Mouse (Mus musculus) C2C12 (cell line): ENCODE data around the gene Dlx5.

Source experiments
- CTCF ChIP-seq: IDR thresholded peaks from one replicate; pipeline ENCODE4 v1.5.1; 2011; ENCODE audit not compliant: control insufficient read depth, insufficient read depth, insufficient read length
- MYOD1 ChIP-seq: IDR thresholded peaks from one replicate; pipeline ENCODE4 v1.6.1; 2011; ENCODE audit warnings: low read depth; ENCODE audit not compliant: control insufficient read depth, insufficient read length
- USF1 ChIP-seq: IDR thresholded peaks from one replicate; pipeline ENCODE4 v1.6.1; 2011; ENCODE audit warnings: low read depth, mild to moderate bottlenecking, control low read depth, moderate library complexity

DNA sequence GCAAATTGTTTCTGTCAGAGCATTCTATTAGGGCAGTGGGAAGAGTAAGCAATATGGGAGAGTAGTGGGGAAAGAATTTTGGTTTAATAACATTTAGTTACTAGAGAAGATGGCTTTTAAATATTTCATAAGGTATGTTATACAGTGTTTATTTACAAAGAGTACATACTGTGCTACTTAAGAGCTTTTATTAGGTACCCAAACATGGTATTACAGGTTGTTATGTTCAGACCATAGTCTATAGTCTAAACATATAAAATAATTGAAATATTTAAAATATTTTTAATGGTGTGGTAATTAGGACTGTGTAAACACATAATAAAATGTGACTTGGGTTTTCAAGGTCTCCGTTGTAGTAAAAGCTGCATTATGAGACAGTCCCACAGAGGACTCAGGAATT is 32.4 kb upstream of the Dlx5 start:
- TF ChIP-seq CTCF, result no peak
- TF ChIP-seq MYOD1, result no peak
- TF ChIP-seq USF1, result no peak
